Mouse (Mus musculus): Measurements from ENCODE around the gene Pfdn4.

Gene Pfdn4

GRCm38 (mm10) chr2:170549146-170549545 lies 52.9 kb downstream of the Pfdn4 start:
- DNase-seq (ENCODE audit: low read depth, low spot score), result no peak

GRCm38 (mm10) chr2:170550240-170550639 lies 54.0 kb downstream of the Pfdn4 start:
- DNase-seq (ENCODE audit: low read depth, low spot score), result no peak

- DNase-seq (ENCODE audit: low read depth, low spot score), result no peak
These were observed 55.9 kb downstream of the Pfdn4 start for GRCm38 (mm10) chr2:170552088-170552487.

GRCm38 (mm10) chr2:170563956-170564855 lies 68.0 kb downstream of the Pfdn4 start:
- DNase-seq (ENCODE audit: low read depth, low spot score), result no peak

- no peak for DNase-seq (ENCODE audit: low read depth, low spot score)
These were observed 68.8 kb downstream of the Pfdn4 start for GRCm38 (mm10) chr2:170564995-170565394.

Data from WW6 (cell line).